ENCODE assay signal across 8 mouse cellular contexts in genomic region chr2:119270643-119271331, GRCm38 (mm10). TPM values are rescaled to one million over a fixed set of nuclear protein-coding genes. Genes with fewer than 3 reads are reported as not detected.
A peak's percentile ranks its signal among the peaks of the same experiment; 100 is the strongest.
DNase-seq lines count a peak whose midpoint lies in the region; ATAC-seq and TF ChIP-seq lines count a peak whose summit lies in the region.

TSS of gene Rhov (minus strand) at chr2:119271272.

- no peak within 1 kb of the TSS for H3K27ac ChIP-seq in ES-E14 (ENCODE audit: insufficient read depth, low read depth, low read length, poor library complexity, severe bottlenecking)
- no peak within 1 kb of the TSS for H3K27ac ChIP-seq in embryonic fibroblast, embryonic 13.5 days (ENCODE audit: insufficient read depth, low read length)
- H3K27ac ChIP-seq in hindbrain, embryonic 13.5 days, result peak within 1 kb of the TSS; percentile 71

- peaks cover 26% of the 10 kb centered on the region for H3K27me3 ChIP-seq in hindbrain, embryonic 13.5 days

- peak; percentile 44; the same call in 1 of the 2 replicates for TF ChIP-seq POLR2A in brain, embryonic 14.5 days (IDR thresholded peaks at IDR 0.05; ENCODE audit: borderline replicate concordance, extremely low read depth, insufficient read depth, insufficient read length, poor library complexity, severe bottlenecking)
- TF ChIP-seq POLR2A in embryonic fibroblast, embryonic 13.5 days (IDR thresholded peaks at IDR 0.05; ENCODE audit: low read depth, low read length), result no peak

- peak; percentile 92 for ATAC-seq in hindbrain, embryonic 13.5 days (ENCODE audit: low FRiP score)

- peak within 1 kb of the TSS; percentile 72 to 78 for H3K4me3 ChIP-seq in ES-E14 (ENCODE audit: insufficient read depth in 1 of 2, low read depth in 1 of 2, low read length in 2 of 2, poor library complexity in 1 of 2, severe bottlenecking in 1 of 2)
- peak within 1 kb of the TSS; percentile 39 for H3K4me3 ChIP-seq in embryonic fibroblast, embryonic 13.5 days (ENCODE audit: insufficient read depth, low read length)
- peak within 1 kb of the TSS; percentile 59 for H3K4me3 ChIP-seq in hindbrain, embryonic 13.5 days

- H3K36me3 ChIP-seq in ES-E14 (ENCODE audit: control insufficient read depth, insufficient read depth, low read length, poor library complexity, severe bottlenecking), result no peaks in the 10 kb centered on the region
- H3K36me3 ChIP-seq in hindbrain, embryonic 13.5 days, result no peaks in the 10 kb centered on the region

- under 1% methylated on average over 49 of the region's 49 CpGs for WGBS in hindbrain, embryonic 13.5 days

- peak; percentile 53 for TF ChIP-seq CTCF in brain, embryonic 14.5 days (IDR thresholded peaks at IDR 0.05; ENCODE audit: borderline replicate concordance, extremely low read depth, insufficient read depth, insufficient read length)
- TF ChIP-seq CTCF in embryonic fibroblast, embryonic 13.5 days (IDR thresholded peaks at IDR 0.05; ENCODE audit: borderline replicate concordance, insufficient read depth, low read length), result 0 out of 2 replicates have a peak, but pooled peaks have one; percentile 2

- in situ Hi-C loops in ES-E14 (cut with MboI; ENCODE audit: low sequenced_read_pairs in 2 of 2, unreplicated experiment in 2 of 2), result no loop called here

- H3K4me2 ChIP-seq in hindbrain, embryonic 13.5 days, result peak within 1 kb of the TSS; percentile 68

- peaks cover 0 to 3% of the 10 kb centered on the region in 2 experiments; a peak in 1 of 4 replicates for H3K4me1 ChIP-seq in ES-E14 (ENCODE audit: control insufficient read depth in 2 of 2, insufficient read depth in 2 of 2, low read length in 2 of 2, poor library complexity in 1 of 2)
- H3K4me1 ChIP-seq in embryonic fibroblast, embryonic 13.5 days (ENCODE audit: control insufficient read depth, insufficient read depth, low read length), result no peaks in the 10 kb centered on the region
- peaks cover 27% of the 10 kb centered on the region for H3K4me1 ChIP-seq in hindbrain, embryonic 13.5 days (replicated peaks)

- DNase-seq in ES-E14 (ENCODE audit: low read depth, low spot score), result no peak
- DNase-seq in brain, embryonic 14.5 days (ENCODE audit: low read depth), result peak; percentile 86
- peak; percentile 47 for DNase-seq in left cerebral cortex, adult 11 months (ENCODE audit: low spot score)
- peak; percentile 79 for DNase-seq in lung, postnatal 25 days (ENCODE audit: low spot score)
- peak; percentile 74 for DNase-seq in right cerebral cortex, adult 18-20 months
- peak; percentile 74 to 80 for DNase-seq in urinary bladder, postnatal 36 days (ENCODE audit: low spot score in 2 of 2)

- H3K9me3 ChIP-seq in ES-E14 (ENCODE audit: control insufficient read depth, insufficient read depth, low read depth, low read length), result no peaks in the 10 kb centered on the region
- H3K9me3 ChIP-seq in hindbrain, embryonic 13.5 days, result no peaks in the 10 kb centered on the region

- H3K9ac ChIP-seq in ES-E14 (ENCODE audit: insufficient read depth, low read depth, low read length, poor library complexity, severe bottlenecking), result peak within 1 kb of the TSS; percentile 48; the same call in 1 of the 2 replicates
- H3K9ac ChIP-seq in hindbrain, embryonic 13.5 days, result peak within 1 kb of the TSS; percentile 78

TF ChIP-seq in ES-E14, 5 proteins besides CTCF, POLR2A, EP300 and RAD21:
- no peak for TF ChIP-seq ZC3H11A (IDR thresholded peaks at IDR 0.05; ENCODE audit: borderline replicate concordance, low read depth, low read length)
- TF ChIP-seq ZNF384 (IDR thresholded peaks at IDR 0.05; ENCODE audit: low read depth, low read length), result no peak
- TF ChIP-seq HCFC1 (IDR thresholded peaks at IDR 0.05; ENCODE audit: borderline replicate concordance, insufficient read depth, low read length), result no peak
- TF ChIP-seq MAFK (IDR thresholded peaks at IDR 0.05; ENCODE audit: insufficient read depth, low read depth, low read length), result no peak
- TF ChIP-seq CHD2 (IDR thresholded peaks at IDR 0.05; ENCODE audit: low read depth, low read length), result no peak

RNA-seq across cellular contexts. Expression of gene Rhov, which starts in this region (rescaled TPM):
- total RNA-seq in ES-E14 (2012; rRNA removed), result 1.8 and 1.9 TPM in 2 replicates
- polyA plus RNA-seq in brain, embryonic 14.5 days (2012; rRNA removed), result 9.1 and 13.5 TPM in 2 replicates
- not detected in 2 replicates for polyA plus RNA-seq in embryonic fibroblast, embryonic 13.5 days (2011; ENCODE audit: insufficient read length, low read depth, missing spikeins)
- polyA plus RNA-seq in hindbrain, embryonic 13.5 days (2015; fragmentation: Nextera tagmentation; extraction: Ambion mirVana), result 21.2 and 23.4 TPM in 2 replicates

Comparison
In these comparisons a context has a peak if more than half of its experiments do, and no peak if none do; other contexts are left out.
1. RNA of gene Rhov (polyA plus RNA-seq): 21.2 to 23.4 TPM in hindbrain, embryonic 13.5 days and 9.1 to 13.5 TPM in brain, embryonic 14.5 days; not detected in embryonic fibroblast, embryonic 13.5 days; every median in the first group is over 10 times any median in the second.
2. Peak in every context shown above with its lines, with median percentiles within 50 percentile points of each other: H3K4me3 ChIP-seq.